Mouse (Mus musculus) heart, embryonic 15.5 days (tissue): ENCODE data around the gene B4gat1. TPM values are rescaled to one million over a fixed set of nuclear protein-coding genes. Genes with fewer than 3 reads are reported as not detected.

Experiments
- ATAC-seq: fragments of 200-750 bp; cut with Nextera tagmentation; replicated peaks from 2 replicates; pipeline ENCODE4 v1.8.0; 2017; ENCODE audit warnings: low read depth, moderate TSS enrichment; ENCODE audit not compliant: insufficient number of reproducible peaks, insufficient read depth, low FRiP score
- H3K27ac ChIP-seq: fragments of 300-500 bp; sonication (generic); 2 replicates; pipeline ENCODE4 v1.5.1; 2015; ENCODE audit warnings: mild to moderate bottlenecking, inconsistent platforms
- H3K27me3 ChIP-seq: fragments of 300-500 bp; sonication (generic); 2 replicates; pipeline ENCODE4 v1.6.1; 2015; ENCODE audit warnings: inconsistent platforms
- H3K36me3 ChIP-seq: fragments of 300-500 bp; sonication (generic); 2 replicates; pipeline ENCODE4 v1.6.1; 2015; ENCODE audit warnings: mild to moderate bottlenecking, inconsistent platforms
- H3K4me1 ChIP-seq: fragments of 300-500 bp; sonication (generic); replicated peaks from 2 replicates; pipeline ENCODE4 v1.6.1; 2015; ENCODE audit warnings: inconsistent platforms
- H3K4me2 ChIP-seq: fragments of 300-500 bp; sonication (generic); 2 replicates; pipeline ENCODE4 v1.6.1; 2015; ENCODE audit warnings: inconsistent platforms, mild to moderate bottlenecking, moderate library complexity
- H3K4me3 ChIP-seq: fragments of 300-500 bp; sonication (generic); 2 replicates; pipeline ENCODE4 v1.5.1; 2015; ENCODE audit warnings: mild to moderate bottlenecking, inconsistent platforms
- H3K9ac ChIP-seq: fragments of 300-500 bp; sonication (generic); 2 replicates; pipeline ENCODE4 v1.6.1; 2015; ENCODE audit warnings: mild to moderate bottlenecking, inconsistent platforms
- H3K9me3 ChIP-seq: fragments of 300-500 bp; sonication (generic); replicated peaks from 2 replicates; pipeline ENCODE4 v1.6.1; 2016; ENCODE audit warnings: inconsistent platforms
- WGBS: fragments of 180-500 bp; shearing (Covaris S2); methylation state at CpG from one replicate; pipeline ENCODE4 v1.1.7; 2015; ENCODE audit warnings: mixed read lengths; 5-methylcytosine and 5-hydroxymethylcytosine counted together
- polyA plus RNA-seq: library from polyadenylated mRNA; unstranded; fragments of >200 nt; fragmentation: Nextera tagmentation; extraction: Ambion mirVana; gene quantifications from 2 replicates; pipeline ENCODE4 v1.2.1, GENCODE M21; 2015

The B4gat1 gene
- polyA plus RNA-seq, 1 experiment from 2014 or later: 43.1 TPM

DNA sequence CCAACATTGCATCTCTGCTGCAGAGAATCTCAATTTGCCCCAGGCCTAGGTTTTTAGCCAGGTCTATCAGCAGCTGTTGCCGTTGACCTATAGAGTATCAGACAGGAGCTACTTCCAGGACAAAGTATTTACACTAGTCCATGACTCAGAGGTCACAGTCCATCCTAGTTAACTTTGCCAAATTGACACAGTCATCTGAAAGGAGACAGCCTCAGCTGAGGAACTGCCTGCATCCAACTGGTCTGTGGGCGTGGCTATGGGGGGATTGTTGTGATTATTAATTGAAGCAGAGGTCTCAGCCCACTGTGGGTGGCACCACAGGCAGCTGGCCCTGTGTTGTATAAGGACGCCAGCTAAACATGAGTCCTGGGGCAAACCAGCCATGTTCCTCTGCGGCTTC, 33.7 kb upstream of the B4gat1 start:
- H3K36me3 ChIP-seq: no peaks in the 10 kb centered on the region
- no peak overlapping the region for H3K4me3 ChIP-seq
- no peaks in the 10 kb centered on the region for H3K9me3 ChIP-seq
- 58% methylated on average over 4 of the region's 4 CpGs for WGBS
- H3K27ac ChIP-seq: no peak overlapping the region
- H3K4me1 ChIP-seq: peaks cover 10% of the 10 kb centered on the region
- ATAC-seq: no peak
- H3K27me3 ChIP-seq: no peaks in the 10 kb centered on the region
- no peak overlapping the region for H3K9ac ChIP-seq
- H3K4me2 ChIP-seq: no peak overlapping the region

DNA sequence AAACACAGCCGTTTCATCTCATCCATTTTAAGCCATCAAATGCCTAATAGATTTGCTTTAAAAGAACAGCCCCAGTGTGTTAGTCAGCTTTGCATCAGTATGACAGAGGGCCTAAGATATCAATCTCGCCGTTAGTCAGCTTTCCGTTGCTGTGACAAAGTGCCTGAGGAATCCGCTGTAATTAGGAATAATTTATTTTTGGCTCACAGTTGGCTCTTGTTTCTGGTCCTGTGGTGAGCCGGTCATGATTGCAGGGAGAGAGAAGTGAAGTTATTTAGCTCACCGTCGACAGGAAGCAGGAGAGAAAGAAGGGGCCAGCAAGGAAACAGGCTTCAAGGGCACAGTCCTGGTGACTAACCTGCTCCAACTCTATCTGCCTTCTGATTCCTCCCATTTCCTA, 25.5 kb upstream of the B4gat1 start:
- Histone ChIP-seq H3K4me1 (peaks cover 19% of the 10 kb centered on the region), H3K27ac (no peak overlapping the region), H3K36me3 (no peaks in the 10 kb centered on the region), H3K9ac (no peak overlapping the region), H3K4me3 (no peak overlapping the region), H3K4me2 (no peak overlapping the region), H3K9me3 (no peaks in the 10 kb centered on the region), H3K27me3 (no peaks in the 10 kb centered on the region)
- 35% methylated on average over 8 of the region's 8 CpGs for WGBS
- no peak for ATAC-seq

DNA sequence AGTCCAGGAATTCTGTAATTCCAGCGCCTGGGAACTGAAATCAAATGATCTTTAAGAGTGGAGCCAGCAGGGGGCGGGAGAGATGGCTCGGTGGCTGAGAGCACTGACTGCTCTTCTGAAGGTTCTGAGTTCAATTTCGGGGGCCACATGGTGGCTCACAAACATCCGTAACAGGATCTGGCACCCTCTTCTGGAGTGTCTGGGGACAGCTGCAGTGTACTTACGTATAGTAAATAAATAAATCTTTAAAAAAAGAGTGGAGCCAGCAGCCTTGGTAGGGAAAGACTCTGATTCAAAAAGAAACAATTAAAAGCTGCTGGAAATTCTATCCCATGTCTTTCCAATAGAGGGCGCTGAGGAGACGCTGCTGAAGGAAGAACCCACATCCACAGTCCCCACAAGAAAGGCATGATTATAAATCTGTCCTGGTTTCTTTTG, 23.6 kb upstream of the B4gat1 start:
- Histone ChIP-seq H3K36me3 (no peaks in the 10 kb centered on the region), H3K27me3 (no peaks in the 10 kb centered on the region), H3K9me3 (no peaks in the 10 kb centered on the region), H3K4me1 (peaks cover 20% of the 10 kb centered on the region), H3K9ac (no peak overlapping the region), H3K4me3 (no peak overlapping the region), H3K27ac (peak overlapping the region; percentile 94), H3K4me2 (no peak overlapping the region)
- 21% methylated on average over 8 of the region's 8 CpGs for WGBS
- ATAC-seq: no peak

DNA sequence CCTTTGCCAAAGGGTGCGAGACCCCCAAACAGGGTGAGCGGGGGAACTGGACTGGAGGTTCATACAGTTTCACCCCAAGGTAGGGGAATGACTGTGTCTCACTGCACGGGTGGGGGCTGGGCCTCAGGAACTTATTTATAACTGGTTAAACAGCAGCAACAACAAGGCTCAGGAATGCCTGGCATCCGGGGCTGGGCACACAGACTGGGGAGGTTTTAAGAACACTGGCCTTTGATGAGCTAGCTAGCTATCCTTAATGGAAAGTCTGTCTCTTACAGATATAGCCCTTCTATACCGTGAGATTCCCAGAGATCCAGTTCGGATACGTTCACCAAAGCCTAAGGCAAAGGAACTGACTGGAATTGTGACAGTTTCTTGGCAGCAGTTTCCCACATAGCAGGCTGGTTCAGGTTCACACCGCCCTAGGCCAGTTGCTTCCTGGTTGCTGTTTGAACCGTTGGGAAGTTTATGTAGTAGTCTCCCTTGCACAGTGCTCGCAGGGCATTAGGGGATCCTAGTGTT, 22.3 kb upstream of the B4gat1 start:
- ATAC-seq: peak; percentile 84
- 0 out of 2 replicates have a peak overlapping the region, but pooled peaks have one; percentile 22 for H3K9ac ChIP-seq
- no peaks in the 10 kb centered on the region for H3K27me3 ChIP-seq
- H3K4me2 ChIP-seq: peak overlapping the region; percentile 45
- no peak overlapping the region for H3K4me3 ChIP-seq
- peak overlapping the region; percentile 94 for H3K27ac ChIP-seq
- WGBS: 16% methylated on average over 10 of the region's 10 CpGs
- no peaks in the 10 kb centered on the region for H3K9me3 ChIP-seq
- peaks cover 20% of the 10 kb centered on the region for H3K4me1 ChIP-seq
- H3K36me3 ChIP-seq: no peaks in the 10 kb centered on the region

DNA sequence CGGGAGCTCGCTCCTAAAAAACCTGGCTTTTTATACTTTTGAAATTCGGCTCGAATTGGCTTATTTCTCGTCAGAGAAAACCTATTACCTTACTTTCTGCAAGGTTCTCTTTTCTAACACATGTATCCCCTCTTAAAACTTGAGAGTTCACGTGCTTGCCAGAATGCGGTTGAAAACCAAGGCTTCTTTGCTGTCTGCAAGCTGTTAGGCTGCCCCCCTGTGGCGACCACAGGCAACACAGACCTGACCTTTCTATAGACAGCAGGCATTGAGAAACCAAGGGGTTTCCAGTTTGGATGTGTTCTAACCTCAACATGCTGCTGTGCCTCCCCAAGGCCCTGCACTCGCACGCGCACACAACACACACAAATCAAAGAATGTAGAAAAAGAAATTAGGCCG, 21.8 kb upstream of the B4gat1 start:
- 0 out of 2 replicates have a peak, but pooled peaks have one; percentile 28 for ATAC-seq
- 0 out of 2 replicates have a peak overlapping the region, but pooled peaks have one; percentile 22 for H3K9ac ChIP-seq

DNA sequence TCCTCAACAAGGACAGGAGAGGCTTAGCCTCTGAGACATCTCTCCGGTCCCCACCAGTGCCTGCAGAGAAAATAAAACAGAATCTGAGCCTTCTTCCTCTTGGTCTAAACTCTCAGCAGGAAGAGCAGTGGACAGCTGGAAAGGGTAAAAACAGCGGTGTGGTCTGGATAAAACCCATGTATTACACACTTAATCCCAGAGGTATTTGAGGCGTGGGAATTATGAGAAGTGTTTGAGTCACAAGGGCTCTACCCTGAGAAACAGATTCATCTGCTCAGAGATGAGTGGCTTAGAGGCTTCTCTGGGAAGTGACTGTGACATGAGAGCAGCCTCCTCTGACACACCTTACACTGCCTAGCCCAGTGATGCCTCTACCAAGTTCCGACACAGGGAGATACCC, 21.0 kb upstream of the B4gat1 start:
- H3K4me3 ChIP-seq: no peak overlapping the region
- no peak overlapping the region for H3K27ac ChIP-seq
- no peak for ATAC-seq
- H3K27me3 ChIP-seq: no peaks in the 10 kb centered on the region
- no peak overlapping the region for H3K9ac ChIP-seq
- WGBS: 67% methylated on average over 4 of the region's 4 CpGs
- H3K9me3 ChIP-seq: no peaks in the 10 kb centered on the region
- no peaks in the 10 kb centered on the region for H3K36me3 ChIP-seq
- no peak overlapping the region for H3K4me2 ChIP-seq
- peaks cover 20% of the 10 kb centered on the region for H3K4me1 ChIP-seq

More for the DNA sequence above, 21.8 kb upstream of the B4gat1 start:
- 19% methylated on average over 12 of the region's 12 CpGs for WGBS
- peak overlapping the region; percentile 94 for H3K27ac ChIP-seq
- peaks cover 20% of the 10 kb centered on the region for H3K4me1 ChIP-seq
- no peak overlapping the region for H3K4me3 ChIP-seq
- H3K27me3 ChIP-seq: no peaks in the 10 kb centered on the region
- H3K36me3 ChIP-seq: no peaks in the 10 kb centered on the region
- no peaks in the 10 kb centered on the region for H3K9me3 ChIP-seq
- H3K4me2 ChIP-seq: peak overlapping the region; percentile 45

DNA sequence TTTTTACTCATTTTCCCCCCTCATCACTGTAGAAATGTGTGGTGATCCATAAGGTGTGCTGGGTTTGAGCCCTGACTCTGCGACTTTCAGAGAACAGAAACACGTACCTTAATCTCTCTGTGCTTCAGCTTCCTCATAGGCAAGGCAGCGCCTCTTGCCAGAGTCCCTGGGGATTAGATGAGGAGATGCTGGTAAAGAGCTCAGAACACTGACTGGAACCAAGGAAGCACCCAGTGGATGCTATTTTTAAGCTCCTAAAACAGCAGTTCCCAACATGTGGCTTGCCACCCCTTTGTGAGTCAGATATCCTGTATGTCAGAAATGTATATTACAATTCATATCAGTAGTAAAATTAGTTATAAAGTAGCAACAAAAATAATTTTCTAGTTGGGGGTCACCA, 20.4 kb upstream of the B4gat1 start:
- H3K4me1 ChIP-seq: peaks cover 22% of the 10 kb centered on the region
- WGBS: 79% methylated on average over 3 of the region's 3 CpGs
- no peak overlapping the region for H3K27ac ChIP-seq

DNA sequence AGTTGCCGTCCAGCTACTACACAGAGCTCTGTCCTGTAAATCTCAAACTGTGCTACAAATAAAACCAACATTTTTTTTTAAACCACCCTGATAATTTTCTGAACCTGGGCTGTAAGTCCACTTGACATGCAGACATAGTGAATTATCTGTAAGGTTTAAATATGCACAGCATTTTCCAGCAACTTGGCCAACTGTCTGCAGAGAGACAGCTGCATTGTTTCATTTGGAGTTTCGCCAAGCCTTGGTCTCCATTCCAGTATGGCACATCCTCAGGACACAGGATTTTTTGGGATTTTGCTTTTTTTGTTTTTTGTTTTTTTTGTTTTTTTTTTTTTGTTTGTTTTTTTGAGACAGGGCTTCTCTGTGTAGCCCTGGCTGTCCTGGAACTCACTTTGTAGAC, 17.2 kb upstream of the B4gat1 start:
- Histone ChIP-seq H3K4me1 (peaks cover 15% of the 10 kb centered on the region), H3K27ac (no peak overlapping the region), H3K9ac (no peak overlapping the region), H3K4me2 (no peak overlapping the region), H3K36me3 (no peaks in the 10 kb centered on the region), H3K27me3 (no peaks in the 10 kb centered on the region), H3K9me3 (no peaks in the 10 kb centered on the region), H3K4me3 (no peak overlapping the region)
- WGBS: 77% methylated on average over 2 of the region's 2 CpGs
- ATAC-seq: no peak

More for the DNA sequence above, 20.4 kb upstream of the B4gat1 start:
- Histone ChIP-seq H3K9ac (no peak overlapping the region), H3K4me3 (no peak overlapping the region), H3K36me3 (no peaks in the 10 kb centered on the region), H3K27me3 (no peaks in the 10 kb centered on the region), H3K9me3 (no peaks in the 10 kb centered on the region), H3K4me2 (no peak overlapping the region)
- ATAC-seq: no peak

DNA sequence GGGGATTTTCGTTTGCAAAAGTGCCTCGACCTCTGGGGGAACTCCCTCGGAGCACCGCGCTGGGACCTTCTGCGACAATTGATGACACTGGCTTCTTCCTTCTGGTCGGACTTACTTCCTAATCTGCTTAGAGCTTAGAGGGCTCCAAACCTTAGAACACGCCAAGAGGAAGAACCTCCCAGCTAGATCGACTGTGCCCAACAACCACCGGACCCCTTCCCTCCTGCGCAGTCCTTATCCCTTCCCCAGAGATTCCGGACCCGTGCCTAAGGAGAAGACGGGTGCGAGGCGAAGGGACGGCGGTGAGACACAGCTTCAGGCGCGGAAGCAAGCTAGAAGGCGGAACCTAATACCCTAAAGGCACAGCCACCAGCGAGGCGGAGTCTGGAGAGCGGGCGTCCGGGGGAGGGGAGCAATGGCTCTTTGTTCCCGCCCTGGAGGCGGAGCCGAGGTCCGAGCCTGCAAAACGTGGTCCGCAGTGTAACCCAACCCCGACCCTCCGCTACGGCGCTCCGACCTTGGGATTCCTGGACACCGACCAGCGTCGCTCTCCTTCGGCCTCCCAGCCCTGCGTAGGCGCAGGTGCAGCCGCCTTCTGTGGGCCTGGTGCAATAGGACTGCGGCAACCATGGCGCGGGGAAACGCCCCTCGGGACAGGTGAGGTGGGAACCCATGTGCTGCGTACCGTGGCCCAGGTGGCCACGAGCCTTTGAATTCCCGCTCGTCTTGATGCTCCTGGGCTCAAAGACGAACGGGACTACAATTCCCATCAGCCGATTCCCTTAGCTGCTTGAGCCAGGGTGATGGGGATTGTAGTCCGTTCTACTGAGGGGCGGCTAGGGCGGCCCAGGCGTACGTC, 14.8 kb upstream of the B4gat1 start, which contains the start of gene Slc29a2:
Gene Slc29a2, plus strand, starts transcription at position 240 of the 859 bp plus-strand sequence.
- WGBS: under 1% methylated on average over 62 of the region's 62 CpGs
- Histone ChIP-seq H3K4me3 (peak within 1 kb of the TSS; percentile 72), H3K27me3 (no peaks in the 10 kb centered on the region), H3K4me1 (peaks cover 9% of the 10 kb centered on the region), H3K9me3 (no peaks in the 10 kb centered on the region), H3K36me3 (peaks cover 22% of the 10 kb centered on the region), H3K9ac (peak within 1 kb of the TSS; percentile 73), H3K4me2 (peak within 1 kb of the TSS; percentile 90), H3K27ac (peak within 1 kb of the TSS; percentile 94)
- peak; percentile 95 for ATAC-seq

DNA sequence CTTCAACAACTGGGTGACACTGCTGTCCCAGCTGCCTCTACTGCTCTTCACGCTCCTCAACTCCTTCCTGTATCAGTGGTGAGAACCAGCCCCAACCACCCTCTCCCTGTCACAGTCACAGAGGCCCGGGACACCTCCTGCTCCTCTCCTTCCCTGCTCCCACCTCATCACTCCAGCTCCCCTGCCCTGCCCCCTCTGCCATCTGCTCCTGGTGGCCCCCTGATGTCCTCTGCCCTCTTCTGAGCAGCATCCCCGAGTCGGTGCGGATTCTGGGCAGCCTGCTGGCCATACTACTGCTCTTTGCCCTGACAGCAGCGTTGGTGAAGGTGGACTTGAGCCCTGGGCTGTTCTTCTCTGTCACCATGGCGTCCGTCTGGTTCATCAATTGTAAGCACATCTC, 12.5 kb upstream of the B4gat1 start:
- no peak overlapping the region for H3K27ac ChIP-seq
- H3K36me3 ChIP-seq: peaks cover 44% of the 10 kb centered on the region
- 85% methylated on average over 8 of the region's 8 CpGs for WGBS
- no peak overlapping the region for H3K9ac ChIP-seq
- H3K9me3 ChIP-seq: no peaks in the 10 kb centered on the region
- ATAC-seq: no peak
- no peaks in the 10 kb centered on the region for H3K27me3 ChIP-seq
- no peak overlapping the region for H3K4me2 ChIP-seq
- no peak overlapping the region for H3K4me3 ChIP-seq
- peaks cover 9% of the 10 kb centered on the region for H3K4me1 ChIP-seq

DNA sequence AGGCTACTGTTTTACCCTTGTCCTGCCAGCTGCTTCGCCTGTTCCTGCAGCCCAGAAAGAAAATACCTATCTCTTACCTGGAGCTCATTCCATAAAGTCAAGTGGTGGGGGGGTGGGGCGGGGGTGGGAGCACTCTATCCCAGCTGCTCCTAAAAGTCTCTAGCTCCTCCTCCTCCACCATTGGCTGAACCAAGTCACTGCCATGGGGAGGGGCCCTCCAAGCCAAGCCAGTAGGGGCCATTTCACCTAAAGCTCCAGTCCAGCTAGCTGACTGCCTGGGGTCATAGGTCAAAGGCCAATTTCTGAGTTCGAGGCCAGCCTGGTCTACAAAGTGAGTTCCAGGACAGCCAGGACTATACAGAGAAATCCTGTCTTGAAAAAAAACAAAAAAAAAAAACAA, 5.9 kb upstream of the B4gat1 start:
- WGBS: 72% methylated on average over 3 of the region's 3 CpGs
- Histone ChIP-seq H3K27ac (no peak overlapping the region), H3K9me3 (no peaks in the 10 kb centered on the region), H3K4me2 (no peak overlapping the region), H3K9ac (no peak overlapping the region), H3K27me3 (no peaks in the 10 kb centered on the region), H3K4me3 (no peak overlapping the region), H3K36me3 (peaks cover 36% of the 10 kb centered on the region; the same call in 1 of the 2 replicates), H3K4me1 (peaks cover 2% of the 10 kb centered on the region)
- no peak for ATAC-seq
